Mouse (Mus musculus): Measurements from ENCODE around the gene Gpr15. TPM values are rescaled to one million over a fixed set of nuclear protein-coding genes. Genes with fewer than 3 reads are reported as not detected.
A peak's percentile ranks its signal among the peaks of the same experiment; 100 is the strongest.

Gene Gpr15
- polyA plus RNA-seq, 1 experiment from 2014 or later: not detected

DNA sequence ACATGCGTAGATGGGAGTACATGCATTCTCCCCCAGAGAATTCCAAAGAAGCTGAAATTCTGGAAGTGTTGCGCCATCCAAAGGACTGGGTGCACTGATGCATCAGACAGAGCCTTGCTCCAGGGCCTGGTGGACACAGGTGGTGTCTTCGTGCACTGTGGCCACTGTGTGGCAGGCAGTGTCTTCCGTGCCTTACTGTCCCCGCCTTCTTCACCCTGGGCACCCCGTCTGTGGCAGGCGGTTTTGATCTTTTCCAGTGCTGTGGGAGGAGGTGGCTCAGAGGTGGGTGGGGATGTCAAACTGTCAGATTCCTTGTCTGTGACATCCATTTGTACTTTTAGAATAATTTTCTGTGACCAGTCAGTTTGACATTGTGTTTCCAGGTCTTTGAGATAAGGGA, 40.2 kb downstream of the Gpr15 start:
- Histone ChIP-seq H3K9me3 (ENCODE audit: control insufficient read depth, low read length) (no peaks in the 10 kb centered on the region), H3K4me3 (ENCODE audit: low read depth, low read length) (no peak overlapping the region), H3K4me2 (ENCODE audit: low read depth, low read length) (no peak overlapping the region), H3K4me1 (ENCODE audit: control insufficient read depth, insufficient read depth, low read length) (no peaks in the 10 kb centered on the region), H3K36me3 (ENCODE audit: control insufficient read depth, insufficient read depth, low read length) (peaks cover 28% of the 10 kb centered on the region), H3K9ac (replicated peaks; ENCODE audit: low read depth, low read length) (no peak overlapping the region), H3K27ac (ENCODE audit: low read depth, low read length) (no peak overlapping the region), H3K27me3 (ENCODE audit: control insufficient read depth, insufficient read depth, low read length) (no peaks in the 10 kb centered on the region)
- no peak for ATAC-seq (ENCODE audit: low read depth)
- 80% methylated on average over 7 of the region's 7 CpGs for WGBS

DNA sequence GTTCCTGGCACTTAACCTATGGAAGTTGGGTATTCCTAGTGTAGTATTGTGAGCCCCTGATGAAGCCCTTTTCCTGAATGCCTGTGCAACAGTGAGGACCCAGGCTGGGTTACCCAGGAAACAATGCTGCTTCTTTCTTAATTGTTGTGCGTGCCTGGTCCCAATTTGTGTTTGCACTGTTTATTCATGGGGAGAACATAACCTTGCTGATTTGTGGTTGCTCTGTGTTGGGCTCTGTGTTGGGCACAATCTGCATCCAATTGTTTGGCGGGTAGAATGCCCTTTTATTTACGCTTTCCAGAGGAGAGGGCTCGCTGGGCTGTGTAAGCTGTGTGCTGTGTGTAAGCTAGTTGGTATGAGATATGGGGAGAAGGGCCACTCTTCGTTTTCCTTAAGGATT, 41.4 kb downstream of the Gpr15 start:
- Histone ChIP-seq H3K27ac (ENCODE audit: low read depth, low read length) (no peak overlapping the region), H3K9me3 (ENCODE audit: control insufficient read depth, low read length) (no peaks in the 10 kb centered on the region), H3K27me3 (ENCODE audit: control insufficient read depth, insufficient read depth, low read length) (no peaks in the 10 kb centered on the region), H3K4me2 (ENCODE audit: low read depth, low read length) (no peak overlapping the region), H3K36me3 (ENCODE audit: control insufficient read depth, insufficient read depth, low read length) (peaks cover 28% of the 10 kb centered on the region), H3K4me3 (ENCODE audit: low read depth, low read length) (no peak overlapping the region), H3K9ac (replicated peaks; ENCODE audit: low read depth, low read length) (no peak overlapping the region), H3K4me1 (ENCODE audit: control insufficient read depth, insufficient read depth, low read length) (no peaks in the 10 kb centered on the region)
- 77% methylated on average over 5 of the region's 5 CpGs for WGBS
- ATAC-seq (ENCODE audit: low read depth): no peak

DNA sequence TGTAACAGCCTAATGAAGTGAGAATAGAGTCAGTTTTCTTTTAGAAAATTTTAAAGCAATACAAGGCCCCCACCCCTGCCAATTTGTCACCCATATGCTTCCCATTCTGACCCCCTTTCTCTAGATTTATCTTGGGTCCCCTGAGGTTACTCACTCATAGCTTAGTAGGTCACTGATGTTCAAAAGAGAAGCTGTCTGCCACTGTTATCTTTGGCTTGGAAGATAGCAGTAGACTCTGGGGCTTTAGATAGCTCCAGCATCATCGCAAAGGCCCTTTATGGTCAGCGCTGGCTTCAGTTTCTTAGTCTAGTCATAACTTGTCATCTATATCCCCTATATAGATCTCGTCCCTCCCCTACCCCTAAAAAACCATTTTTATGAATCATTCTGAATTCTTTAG, 42.2 kb downstream of the Gpr15 start:
- H3K36me3 ChIP-seq (ENCODE audit: control insufficient read depth, insufficient read depth, low read length): peaks cover 28% of the 10 kb centered on the region
- 95% methylated on average over 3 of the region's 3 CpGs for WGBS

DNA sequence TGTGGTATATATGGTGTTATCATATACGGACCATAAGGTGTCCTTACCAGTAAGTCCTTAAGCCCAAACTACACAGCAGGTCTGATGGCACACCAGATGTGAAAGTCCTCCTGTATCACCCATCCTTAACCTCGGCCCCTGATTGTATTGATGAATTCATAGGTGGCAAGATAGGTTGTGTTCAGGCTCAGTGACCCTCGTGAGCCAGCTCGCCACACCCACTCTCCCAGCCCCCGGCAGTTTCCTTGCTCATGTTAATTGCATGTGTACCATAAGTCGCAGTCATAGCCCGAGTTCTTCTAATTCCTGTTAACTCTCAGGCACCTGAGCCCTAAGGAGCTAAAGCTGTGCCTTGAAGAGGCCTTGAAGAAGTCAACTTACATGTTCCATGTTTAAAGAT, 42.7 kb downstream of the Gpr15 start:
- Histone ChIP-seq H3K4me3 (ENCODE audit: low read depth, low read length) (no peak overlapping the region), H3K27me3 (ENCODE audit: control insufficient read depth, insufficient read depth, low read length) (no peaks in the 10 kb centered on the region), H3K36me3 (ENCODE audit: control insufficient read depth, insufficient read depth, low read length) (peaks cover 28% of the 10 kb centered on the region), H3K4me2 (ENCODE audit: low read depth, low read length) (no peak overlapping the region), H3K9me3 (ENCODE audit: control insufficient read depth, low read length) (no peaks in the 10 kb centered on the region), H3K9ac (replicated peaks; ENCODE audit: low read depth, low read length) (no peak overlapping the region), H3K4me1 (ENCODE audit: control insufficient read depth, insufficient read depth, low read length) (peaks cover 1% of the 10 kb centered on the region; the same call in 1 of the 2 replicates), H3K27ac (ENCODE audit: low read depth, low read length) (no peak overlapping the region)
- ATAC-seq (ENCODE audit: low read depth): no peak
- 85% methylated on average over 7 of the region's 7 CpGs for WGBS

More for the DNA sequence above, 42.2 kb downstream of the Gpr15 start:
- no peak overlapping the region for H3K4me3 ChIP-seq (ENCODE audit: low read depth, low read length)
- ATAC-seq (ENCODE audit: low read depth): no peak
- H3K9me3 ChIP-seq (ENCODE audit: control insufficient read depth, low read length): no peaks in the 10 kb centered on the region
- no peaks in the 10 kb centered on the region for H3K27me3 ChIP-seq (ENCODE audit: control insufficient read depth, insufficient read depth, low read length)
- H3K9ac ChIP-seq (replicated peaks; ENCODE audit: low read depth, low read length): no peak overlapping the region
- H3K4me1 ChIP-seq (ENCODE audit: control insufficient read depth, insufficient read depth, low read length): no peaks in the 10 kb centered on the region
- H3K27ac ChIP-seq (ENCODE audit: low read depth, low read length): no peak overlapping the region
- no peak overlapping the region for H3K4me2 ChIP-seq (ENCODE audit: low read depth, low read length)

DNA sequence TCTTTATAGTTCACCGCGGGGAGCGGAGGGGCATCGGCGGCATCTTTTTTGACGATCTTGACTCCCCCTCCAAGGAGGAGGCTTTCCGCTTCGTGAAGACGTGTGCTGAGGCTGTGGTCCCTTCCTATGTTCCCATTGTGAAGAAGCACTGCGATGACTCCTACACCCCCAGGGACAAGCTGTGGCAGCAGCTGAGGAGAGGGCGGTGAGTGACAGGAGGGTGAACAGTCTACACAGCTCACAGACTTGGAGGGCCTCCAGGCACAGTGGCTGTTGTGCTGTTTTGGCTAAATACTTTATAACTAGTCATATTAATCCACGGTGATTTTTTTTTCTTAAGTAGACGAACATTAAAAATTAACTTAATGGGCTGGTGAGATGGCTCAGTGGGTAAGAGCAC, 43.6 kb downstream of the Gpr15 start:
- 93% methylated on average over 13 of the region's 13 CpGs for WGBS
- peaks cover 28% of the 10 kb centered on the region for H3K36me3 ChIP-seq (ENCODE audit: control insufficient read depth, insufficient read depth, low read length)
- no peaks in the 10 kb centered on the region for H3K9me3 ChIP-seq (ENCODE audit: control insufficient read depth, low read length)
- no peaks in the 10 kb centered on the region for H3K27me3 ChIP-seq (ENCODE audit: control insufficient read depth, insufficient read depth, low read length)
- H3K4me1 ChIP-seq (ENCODE audit: control insufficient read depth, insufficient read depth, low read length): peaks cover 5% of the 10 kb centered on the region; the same call in 1 of the 2 replicates
- no peak overlapping the region for H3K27ac ChIP-seq (ENCODE audit: low read depth, low read length)
- no peak overlapping the region for H3K9ac ChIP-seq (replicated peaks; ENCODE audit: low read depth, low read length)
- no peak overlapping the region for H3K4me3 ChIP-seq (ENCODE audit: low read depth, low read length)
- H3K4me2 ChIP-seq (ENCODE audit: low read depth, low read length): no peak overlapping the region
- ATAC-seq (ENCODE audit: low read depth): no peak

DNA sequence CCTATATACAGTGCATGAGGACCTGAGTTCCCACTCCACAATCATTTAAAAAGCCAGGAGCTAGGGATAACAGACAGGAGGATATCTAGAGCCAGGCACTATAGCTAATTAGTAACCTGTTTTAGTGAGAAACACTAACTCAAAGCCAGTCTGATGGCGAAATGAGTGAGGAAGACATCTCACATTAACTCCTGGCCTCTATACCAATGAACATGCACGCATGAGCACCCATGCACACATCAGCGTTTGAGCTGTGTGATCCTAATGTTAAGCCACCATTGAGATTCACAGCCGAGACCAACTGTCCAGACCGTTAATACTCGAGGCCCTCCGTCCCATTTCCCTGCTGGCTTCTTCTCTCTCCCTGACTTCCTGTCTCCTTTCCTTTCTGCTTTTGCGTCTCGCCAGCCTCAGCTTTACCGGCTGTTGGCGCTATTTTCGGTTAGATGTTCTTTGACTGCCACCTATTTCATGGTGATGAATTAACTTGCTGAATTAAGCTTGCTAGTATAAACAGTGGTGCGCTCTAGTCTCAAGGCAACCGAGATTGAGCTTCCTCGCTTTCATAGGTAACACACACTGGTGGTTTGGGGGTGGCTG, 45.0 kb downstream of the Gpr15 start:
- Histone ChIP-seq H3K4me3 (ENCODE audit: low read depth, low read length) (no peak overlapping the region), H3K9me3 (ENCODE audit: control insufficient read depth, low read length) (no peaks in the 10 kb centered on the region), H3K27ac (ENCODE audit: low read depth, low read length) (no peak overlapping the region), H3K9ac (replicated peaks; ENCODE audit: low read depth, low read length) (no peak overlapping the region), H3K4me2 (ENCODE audit: low read depth, low read length) (no peak overlapping the region), H3K27me3 (ENCODE audit: control insufficient read depth, insufficient read depth, low read length) (no peaks in the 10 kb centered on the region), H3K36me3 (ENCODE audit: control insufficient read depth, insufficient read depth, low read length) (peaks cover 28% of the 10 kb centered on the region), H3K4me1 (ENCODE audit: control insufficient read depth, insufficient read depth, low read length) (peaks cover 5% of the 10 kb centered on the region; the same call in 1 of the 2 replicates)
- 96% methylated on average over 15 of the region's 15 CpGs for WGBS
- no peak for ATAC-seq (ENCODE audit: low read depth)

DNA sequence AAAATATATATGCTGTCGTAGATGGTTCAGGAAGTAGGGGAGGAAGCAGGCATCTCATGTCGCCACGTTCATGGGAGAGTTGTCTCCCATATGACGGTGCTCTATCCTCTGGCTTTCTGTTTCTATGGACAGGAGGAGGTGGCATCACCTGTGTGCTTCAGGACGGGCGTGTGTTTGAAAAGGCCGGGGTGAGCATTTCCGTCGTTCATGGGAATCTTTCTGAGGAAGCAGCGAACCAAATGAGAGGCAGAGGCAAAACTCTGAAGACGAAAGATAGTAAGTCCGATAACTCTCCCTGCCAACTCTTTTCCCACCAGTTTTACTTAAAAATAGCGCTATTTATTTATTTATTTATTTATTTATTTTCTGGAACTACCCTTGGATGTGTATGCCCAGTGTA, 46.5 kb downstream of the Gpr15 start:
- ATAC-seq (ENCODE audit: low read depth): no peak
- 95% methylated on average over 13 of the region's 13 CpGs for WGBS
- Histone ChIP-seq H3K36me3 (ENCODE audit: control insufficient read depth, insufficient read depth, low read length) (peaks cover 23% of the 10 kb centered on the region), H3K9ac (replicated peaks; ENCODE audit: low read depth, low read length) (no peak overlapping the region), H3K9me3 (ENCODE audit: control insufficient read depth, low read length) (no peaks in the 10 kb centered on the region), H3K4me3 (ENCODE audit: low read depth, low read length) (no peak overlapping the region), H3K27ac (ENCODE audit: low read depth, low read length) (no peak overlapping the region), H3K4me1 (ENCODE audit: control insufficient read depth, insufficient read depth, low read length) (peaks cover 5% of the 10 kb centered on the region; the same call in 1 of the 2 replicates), H3K27me3 (ENCODE audit: control insufficient read depth, insufficient read depth, low read length) (no peaks in the 10 kb centered on the region), H3K4me2 (ENCODE audit: low read depth, low read length) (no peak overlapping the region)

DNA sequence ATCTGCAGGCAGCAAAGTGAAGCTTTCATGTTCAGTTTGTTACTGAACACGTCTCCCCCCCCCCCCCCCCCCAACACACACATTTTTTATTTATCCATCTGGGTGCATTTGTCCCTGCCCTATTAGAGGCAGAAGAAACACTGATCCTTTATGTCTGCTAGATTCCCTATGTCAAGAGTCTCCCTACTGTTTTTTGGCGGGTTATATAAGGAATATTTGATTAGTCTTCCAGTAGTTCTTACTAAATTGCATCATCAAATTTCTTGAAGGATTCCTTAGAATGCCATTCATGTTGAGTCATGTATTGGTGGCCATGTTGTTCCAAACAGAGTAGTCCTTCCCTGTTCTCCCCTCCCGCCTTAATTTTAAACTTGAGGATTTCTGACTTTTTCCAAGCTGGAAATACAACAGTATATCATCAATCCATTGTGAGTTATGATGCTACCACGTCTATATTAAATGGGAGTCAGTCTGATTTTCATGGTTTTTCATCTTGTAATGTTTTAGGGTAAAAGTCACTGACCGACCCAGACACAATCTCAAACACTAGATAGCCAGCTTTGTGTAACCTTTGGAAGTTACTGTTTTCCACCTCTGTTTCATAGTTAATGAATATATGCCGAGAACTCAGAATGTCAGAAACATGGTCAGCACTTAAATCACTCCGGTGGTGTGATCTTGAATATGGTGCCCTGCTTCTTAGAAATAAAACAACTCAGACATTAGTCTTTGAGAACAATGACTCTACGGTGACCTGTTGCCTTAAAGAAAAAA, 47.5 kb downstream of the Gpr15 start:
- Histone ChIP-seq H3K27ac (ENCODE audit: low read depth, low read length) (no peak overlapping the region), H3K4me2 (ENCODE audit: low read depth, low read length) (peak overlapping the region; percentile 80), H3K9me3 (ENCODE audit: control insufficient read depth, low read length) (no peaks in the 10 kb centered on the region), H3K27me3 (ENCODE audit: control insufficient read depth, insufficient read depth, low read length) (no peaks in the 10 kb centered on the region), H3K36me3 (ENCODE audit: control insufficient read depth, insufficient read depth, low read length) (peaks cover 20% of the 10 kb centered on the region), H3K9ac (replicated peaks; ENCODE audit: low read depth, low read length) (peak overlapping the region; percentile 76), H3K4me1 (ENCODE audit: control insufficient read depth, insufficient read depth, low read length) (peaks cover 5% of the 10 kb centered on the region; the same call in 1 of the 2 replicates), H3K4me3 (ENCODE audit: low read depth, low read length) (peak overlapping the region; percentile 93; the same call in 1 of the 2 replicates)
- WGBS: 77% methylated on average over 8 of the region's 8 CpGs
- no peak for ATAC-seq (ENCODE audit: low read depth)

DNA sequence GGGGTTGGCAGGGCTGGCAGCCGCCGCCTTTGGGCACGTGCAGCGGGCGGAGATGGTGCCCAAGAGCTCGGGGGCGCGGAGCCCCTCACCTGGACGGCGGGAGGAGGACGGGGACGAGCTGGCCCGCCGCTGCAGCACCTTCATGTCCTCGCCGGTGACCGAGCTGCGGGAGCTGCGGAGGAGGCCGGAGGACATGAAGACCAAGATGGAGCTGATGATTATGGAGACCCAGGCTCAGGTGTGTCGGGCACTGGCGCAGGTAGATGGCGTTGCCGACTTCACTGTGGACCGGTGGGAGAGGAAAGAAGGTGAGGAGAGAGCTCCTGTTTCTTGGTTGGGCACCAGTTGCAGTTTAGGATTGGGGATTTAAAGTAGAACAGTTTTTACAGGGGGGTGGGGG, 48.2 kb downstream of the Gpr15 start:
- WGBS: under 1% methylated on average over 25 of the region's 25 CpGs
- Histone ChIP-seq H3K4me1 (ENCODE audit: control insufficient read depth, insufficient read depth, low read length) (peaks cover 5% of the 10 kb centered on the region; the same call in 1 of the 2 replicates), H3K27me3 (ENCODE audit: control insufficient read depth, insufficient read depth, low read length) (no peaks in the 10 kb centered on the region), H3K9me3 (ENCODE audit: control insufficient read depth, low read length) (no peaks in the 10 kb centered on the region), H3K36me3 (ENCODE audit: control insufficient read depth, insufficient read depth, low read length) (peaks cover 14% of the 10 kb centered on the region; the same call in 1 of the 2 replicates), H3K4me3 (ENCODE audit: low read depth, low read length) (peak overlapping the region; percentile 93), H3K4me2 (ENCODE audit: low read depth, low read length) (peak overlapping the region; percentile 80), H3K9ac (replicated peaks; ENCODE audit: low read depth, low read length) (peak overlapping the region; percentile 76), H3K27ac (ENCODE audit: low read depth, low read length) (peak overlapping the region; percentile 76)
- peak; percentile 56 for ATAC-seq (ENCODE audit: low read depth)
